Mouse (Mus musculus) bone marrow, adult 2 months (tissue): ENCODE measurements around the gene Islr.

Experiments used
- CTCF ChIP-seq: fragments of 200-500 bp; IDR thresholded peaks from 2 replicates; pipeline ENCODE4 v1.5.1; 2011; ENCODE audit warnings: low read length, control low read depth; ENCODE audit not compliant: control insufficient read depth, insufficient read depth
- POLR2A ChIP-seq: fragments of 200-500 bp; IDR thresholded peaks from 2 replicates; pipeline ENCODE4 v1.6.1; 2011; ENCODE audit warnings: low read depth, mild to moderate bottlenecking, control low read depth, low read length, borderline replicate concordance; ENCODE audit not compliant: control insufficient read depth

GRCm38 (mm10) chr9:58159855-58160254 lies 44.3 kb downstream of the Islr start:
- TF ChIP-seq POLR2A (no peak), CTCF (no peak)
